In genomic region chr11:117359870-117360269, GRCm38 (mm10) we compare ENCODE assay signal across 10 mouse cellular contexts.
DNase-seq lines count a peak whose midpoint lies in the region; ATAC-seq and TF ChIP-seq lines count a peak whose summit lies in the region.
"Had no signal": no experiment of that assay in that cellular context is flagged by ENCODE, and none has a peak within 500 bp of the region (broad histone marks: within the 10 kb centered on the region; RNA-seq: fewer than 3 reads in every experiment).

No protein-coding gene starts in this region.

- TF ChIP-seq POLR2A in liver, adult 2 months (IDR thresholded peaks at IDR 0.05; ENCODE audit: extremely low read depth, insufficient read depth, low read length): no peak

- no peaks in the 10 kb centered on the region for H3K9me3 ChIP-seq in kidney, embryonic 14.5 days (ENCODE audit: control insufficient read depth, low read length)
- H3K9me3 ChIP-seq in embryonic facial prominence, embryonic 11.5 days (replicated peaks; ENCODE audit: control insufficient read depth, low read length): no peaks in the 10 kb centered on the region
- H3K9me3 ChIP-seq: neural tube, embryonic 13.5 days had no signal

- DNase-seq in kidney, adult 18-20 months: peak; percentile 80
- peak; percentile 82 for DNase-seq in adrenal gland, postnatal 10 days
- DNase-seq in embryonic facial prominence, embryonic 11.5 days (ENCODE audit: low spot score): peak; percentile 77
- DNase-seq in induced T-regulatory cell, adult 2 months (ENCODE audit: low read depth): peak; percentile 86
- DNase-seq in liver, adult 2 months (ENCODE audit: extremely low read depth, low read depth, low spot score): peak; percentile 41
- DNase-seq in retina, postnatal 7 days (ENCODE audit: low read depth, low spot score): peak; percentile 52
- peak; percentile 75 to 78 for DNase-seq in thymus, postnatal 36 days

- no peak overlapping the region for H3K27ac ChIP-seq in kidney, embryonic 14.5 days (ENCODE audit: low read depth, low read length)
- H3K27ac ChIP-seq in embryonic facial prominence, embryonic 11.5 days (replicated peaks; ENCODE audit: low read depth, low read length): no peak overlapping the region
- no peak overlapping the region for H3K27ac ChIP-seq in liver, adult 2 months (replicated peaks; ENCODE audit: insufficient read depth, low read depth, low read length)
- H3K27ac ChIP-seq: neural tube, embryonic 13.5 days had no signal

- H3K4me1 ChIP-seq in kidney, embryonic 14.5 days (ENCODE audit: control insufficient read depth, insufficient read depth, low read length): no peaks in the 10 kb centered on the region
- no peaks in the 10 kb centered on the region for H3K4me1 ChIP-seq in embryonic facial prominence, embryonic 11.5 days (ENCODE audit: control insufficient read depth, insufficient read depth, low read length)
- H3K4me1 ChIP-seq in liver, adult 2 months (ENCODE audit: control insufficient read depth, insufficient read depth, low read length): no peaks in the 10 kb centered on the region
- H3K4me1 ChIP-seq: neural tube, embryonic 13.5 days had no signal

- H3K79me2 ChIP-seq in liver, adult 2 months (ENCODE audit: control insufficient read depth, insufficient read depth, low read length): no peaks in the 10 kb centered on the region; the same call in 1 of the 2 replicates

- ATAC-seq in kidney, embryonic 14.5 days (ENCODE audit: low FRiP score, low TSS enrichment): no peak
- ATAC-seq in embryonic facial prominence, embryonic 11.5 days (replicated peaks; ENCODE audit: insufficient number of reproducible peaks, low FRiP score, low TSS enrichment, low read depth): no peak

- no peak overlapping the region for H3K9ac ChIP-seq in kidney, embryonic 14.5 days (ENCODE audit: low read depth, low read length)
- H3K9ac ChIP-seq in embryonic facial prominence, embryonic 11.5 days (replicated peaks; ENCODE audit: low read length): no peak overlapping the region
- H3K9ac ChIP-seq in liver, adult 2 months (ENCODE audit: low read depth, low read length): no peak overlapping the region
- H3K9ac ChIP-seq: neural tube, embryonic 13.5 days had no signal

- no peak overlapping the region for H3K4me2 ChIP-seq in kidney, embryonic 14.5 days (replicated peaks; ENCODE audit: low read depth, low read length)
- H3K4me2 ChIP-seq in embryonic facial prominence, embryonic 11.5 days (ENCODE audit: low read depth, low read length): no peak overlapping the region
- H3K4me2 ChIP-seq: neural tube, embryonic 13.5 days had no signal

- TF ChIP-seq CTCF in liver, adult 2 months (IDR thresholded peaks at IDR 0.05; ENCODE audit: low read depth, low read length): peak; percentile 92

- peaks cover 72% of the 10 kb centered on the region for H3K36me3 ChIP-seq in kidney, embryonic 14.5 days (ENCODE audit: control insufficient read depth, insufficient read depth, low read length)
- peaks cover 35% of the 10 kb centered on the region for H3K36me3 ChIP-seq in embryonic facial prominence, embryonic 11.5 days (replicated peaks; ENCODE audit: control insufficient read depth, insufficient read depth, low read depth, low read length)
- H3K36me3 ChIP-seq in liver, adult 2 months (ENCODE audit: control insufficient read depth, insufficient read depth, low read length): peaks cover 25% of the 10 kb centered on the region

- H3K4me3 ChIP-seq in kidney, embryonic 14.5 days (ENCODE audit: low read length): no peak overlapping the region
- H3K4me3 ChIP-seq in embryonic facial prominence, embryonic 11.5 days (ENCODE audit: low read depth, low read length): no peak overlapping the region
- H3K4me3 ChIP-seq in liver, adult 2 months (ENCODE audit: insufficient read depth, low read depth, low read length): no peak overlapping the region
- H3K4me3 ChIP-seq: erythroblast, embryonic 14.5 days; neural tube, embryonic 13.5 days had no signal

- no peaks in the 10 kb centered on the region for H3K27me3 ChIP-seq in kidney, embryonic 14.5 days (ENCODE audit: control insufficient read depth, insufficient read depth, low read length)
- H3K27me3 ChIP-seq in embryonic facial prominence, embryonic 11.5 days (ENCODE audit: control insufficient read depth, insufficient read depth, low read length): no peaks in the 10 kb centered on the region
- H3K27me3 ChIP-seq in liver, adult 2 months (ENCODE audit: control insufficient read depth, insufficient read depth, low read length): no peaks in the 10 kb centered on the region
- H3K27me3 ChIP-seq: neural tube, embryonic 13.5 days had no signal

- WGBS in kidney, embryonic 14.5 days: 80% methylated on average over 5 of the region's 5 CpGs
- whole genome bisulfite sequencing in embryonic facial prominence, embryonic 11.5 days: 73% methylated on average over 5 of the region's 5 CpGs
- WGBS in liver, adult 2 months: 80% methylated on average over 5 of the region's 5 CpGs
